Mouse (Mus musculus) small intestine, adult 2 months (tissue): ENCODE measurements around the gene Tpsb2. TPM values are rescaled to one million over a fixed set of nuclear protein-coding genes. Genes with fewer than 3 reads are reported as not detected.

Experiments used
- H3K27ac ChIP-seq: fragments of 200-500 bp; 2 replicates; pipeline ENCODE4 v1.5.1; 2012; ENCODE audit warnings: low read depth, low read length, control low read depth, inconsistent platforms; ENCODE audit not compliant: insufficient read depth
- H3K27me3 ChIP-seq: fragments of 200-500 bp; 2 replicates; pipeline ENCODE4 v1.6.1; 2012; ENCODE audit warnings: mild to moderate bottlenecking, moderate library complexity, low read length, inconsistent platforms; ENCODE audit not compliant: control insufficient read depth, insufficient read depth
- H3K36me3 ChIP-seq: fragments of 200-500 bp; 2 replicates; pipeline ENCODE4 v1.6.1; 2012; ENCODE audit warnings: mild to moderate bottlenecking, low read length, control low read depth, inconsistent platforms; ENCODE audit not compliant: control insufficient read depth, insufficient read depth
- H3K4me1 ChIP-seq: fragments of 200-500 bp; 2 replicates; pipeline ENCODE4 v1.6.1; 2012; ENCODE audit warnings: low read length, inconsistent platforms, mixed read lengths; ENCODE audit not compliant: control insufficient read depth, insufficient read depth, insufficient read length
- H3K4me3 ChIP-seq: fragments of 200-500 bp; 2 replicates; pipeline ENCODE4 v1.5.1; 2012; ENCODE audit warnings: low read depth, mild to moderate bottlenecking, control low read depth, inconsistent platforms, low read length, moderate library complexity
- CTCF ChIP-seq: fragments of 200-500 bp; IDR thresholded peaks from 2 replicates; pipeline ENCODE4 v1.5.1; 2012; ENCODE audit warnings: low read depth, mild to moderate bottlenecking, control low read depth, inconsistent platforms, low read length, moderate library complexity, mixed read lengths; ENCODE audit not compliant: insufficient replicate concordance, insufficient read length; ENCODE audit errors: extremely low read depth
- POLR2A ChIP-seq: fragments of 200-500 bp; IDR thresholded peaks from 2 replicates; pipeline ENCODE4 v1.6.1; 2012; ENCODE audit warnings: low read depth, mild to moderate bottlenecking, control low read depth, inconsistent platforms, low read length, moderate library complexity
- WGBS: fragments of 180-500 bp; shearing (Covaris S2); methylation state at CpG from one replicate; pipeline ENCODE4 v1.1.7; 2018; 5-methylcytosine and 5-hydroxymethylcytosine counted together
- polyA plus RNA-seq: library from polyadenylated mRNA; depleted of rRNA; stranded (reverse); fragments of >200 nt; gene quantifications from 2 replicates; pipeline ENCODE4 v1.2.3, GENCODE M21; 2012; rRNA removed

Gene Tpsb2
- polyA plus RNA-seq, 1 experiment, result not detected

- Histone ChIP-seq H3K4me1 (0 out of 2 replicates have a peak, but pooled peaks cover 6% of the 10 kb centered on the region), H3K36me3 (no peaks in the 10 kb centered on the region), H3K4me3 (no peak overlapping the region), H3K27me3 (no peaks in the 10 kb centered on the region), H3K27ac (no peak overlapping the region)
- no peak for TF ChIP-seq CTCF
- TF ChIP-seq POLR2A, result no peak
- 59% methylated on average over 4 of the region's 4 CpGs for WGBS
These were observed 45.1 kb downstream of the Tpsb2 start for GRCm38 (mm10) chr17:25411251-25411650.

DNA sequence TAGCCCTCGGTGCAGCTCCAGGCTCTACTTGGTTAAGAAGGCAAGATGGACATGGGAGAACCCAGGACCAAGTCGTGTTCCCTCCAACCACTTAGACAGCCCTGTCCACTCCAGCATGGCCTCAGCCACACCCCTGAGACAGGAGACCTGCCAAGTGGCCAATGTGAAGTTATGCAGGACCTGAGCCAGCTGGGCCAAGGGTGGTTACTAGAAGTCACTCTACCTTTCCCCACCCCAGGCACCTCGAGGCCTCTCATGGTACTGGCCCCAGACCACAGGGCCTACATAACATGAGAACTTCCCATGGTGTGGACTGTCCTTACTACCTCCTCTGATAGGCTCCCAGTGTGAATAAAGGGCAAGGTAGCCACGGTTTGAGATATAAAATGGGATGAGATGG lies 48.1 kb downstream of the Tpsb2 start:
- TF ChIP-seq POLR2A, result no peak
- no peak for TF ChIP-seq CTCF
- H3K4me3 ChIP-seq, result no peak overlapping the region
- 0 out of 2 replicates have a peak, but pooled peaks cover 6% of the 10 kb centered on the region for H3K4me1 ChIP-seq
- H3K36me3 ChIP-seq, result no peaks in the 10 kb centered on the region
- H3K27me3 ChIP-seq, result no peaks in the 10 kb centered on the region
- 48% methylated on average over 4 of the region's 4 CpGs for WGBS
- no peak overlapping the region for H3K27ac ChIP-seq

DNA sequence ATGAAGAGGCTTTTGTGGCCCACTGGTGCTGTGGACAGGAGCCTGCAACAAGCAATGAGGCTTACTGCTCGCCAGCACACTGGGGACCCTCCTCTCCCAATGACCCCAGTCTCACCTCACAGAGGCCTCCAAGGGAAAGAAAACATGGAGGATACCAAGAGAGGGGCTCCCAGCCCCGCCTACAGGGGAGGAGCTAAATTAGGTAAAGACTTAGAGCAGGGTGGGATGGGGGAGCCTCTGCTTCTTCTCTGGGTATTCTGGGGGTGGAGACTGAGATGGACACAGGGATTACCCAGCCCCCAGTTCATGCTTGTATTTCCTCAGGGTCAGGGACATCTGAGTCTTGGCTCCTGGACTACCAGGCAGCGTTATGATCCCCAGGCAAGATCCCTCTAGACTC lies 48.8 kb downstream of the Tpsb2 start:
- 0 out of 2 replicates have a peak, but pooled peaks cover 6% of the 10 kb centered on the region for H3K4me1 ChIP-seq
- no peak overlapping the region for H3K27ac ChIP-seq
- WGBS, result 36% methylated on average over 3 of the region's 3 CpGs
- TF ChIP-seq CTCF (no peak), POLR2A (no peak)
- no peak overlapping the region for H3K4me3 ChIP-seq
- H3K36me3 ChIP-seq, result no peaks in the 10 kb centered on the region
- no peaks in the 10 kb centered on the region for H3K27me3 ChIP-seq

- WGBS, result 16% methylated on average over 6 of the region's 6 CpGs
- Histone ChIP-seq H3K27ac (no peak overlapping the region), H3K36me3 (no peaks in the 10 kb centered on the region), H3K27me3 (no peaks in the 10 kb centered on the region), H3K4me1 (0 out of 2 replicates have a peak, but pooled peaks cover 4% of the 10 kb centered on the region), H3K4me3 (no peak overlapping the region)
- TF ChIP-seq CTCF, result no peak
- no peak for TF ChIP-seq POLR2A
These were observed 49.4 kb downstream of the Tpsb2 start for GRCm38 (mm10) chr17:25415421-25415913.

GRCm38 (mm10) chr17:25416219-25416618 lies 50.1 kb downstream of the Tpsb2 start:
- 49% methylated on average over 3 of the region's 3 CpGs for WGBS
- H3K4me3 ChIP-seq, result no peak overlapping the region
- no peak overlapping the region; the same call in 1 of the 2 replicates for H3K27ac ChIP-seq

GRCm38 (mm10) chr17:25417990-25418389 lies 51.9 kb downstream of the Tpsb2 start:
- no peak overlapping the region for H3K4me3 ChIP-seq
- WGBS, result 70% methylated on average over 6 of the region's 6 CpGs
- H3K27ac ChIP-seq, result no peak overlapping the region
- TF ChIP-seq POLR2A (no peak), CTCF (no peak)
- no peaks in the 10 kb centered on the region for H3K27me3 ChIP-seq
- H3K36me3 ChIP-seq, result no peaks in the 10 kb centered on the region
- 0 out of 2 replicates have a peak, but pooled peaks cover 2% of the 10 kb centered on the region for H3K4me1 ChIP-seq

More at GRCm38 (mm10) chr17:25416219-25416618, 50.1 kb downstream of the Tpsb2 start:
- 0 out of 2 replicates have a peak, but pooled peaks cover 2% of the 10 kb centered on the region for H3K4me1 ChIP-seq
- H3K36me3 ChIP-seq, result no peaks in the 10 kb centered on the region
- TF ChIP-seq CTCF, result no peak
- TF ChIP-seq POLR2A, result no peak
- no peaks in the 10 kb centered on the region for H3K27me3 ChIP-seq

Other genes starting within 250 kb of the Tpsb2 start
- gene Ptx4, start 245.5 kb upstream of the Tpsb2 start, polyA plus RNA-seq, result 0.10 TPM in 1 of 2 replicates, not detected in the other
- gene Clcn7, start 232.9 kb upstream of the Tpsb2 start, polyA plus RNA-seq, result 9.5 and 15.9 TPM in 2 replicates
- gene Ccdc154, start 203.8 kb upstream of the Tpsb2 start, polyA plus RNA-seq, result 0.06 TPM in 1 of 2 replicates, not detected in the other
- 0.33 and 0.46 TPM in 2 replicates for gene Gm38655, start 190.8 kb upstream of the Tpsb2 start, polyA plus RNA-seq
- gene BC003965, start 181.8 kb upstream of the Tpsb2 start, polyA plus RNA-seq, result 5.4 and 6.3 TPM in 2 replicates
- 7.1 and 11.7 TPM in 2 replicates for gene Unkl, start 177.9 kb upstream of the Tpsb2 start, polyA plus RNA-seq
- 21.0 and 29.3 TPM in 2 replicates for gene Gnptg, start 126.2 kb upstream of the Tpsb2 start, polyA plus RNA-seq
- 6.8 and 13.3 TPM in 2 replicates for gene Tsr3, start 126.1 kb upstream of the Tpsb2 start, polyA plus RNA-seq
- 10.1 TPM in 2 replicates for gene Baiap3, start 109.9 kb upstream of the Tpsb2 start, polyA plus RNA-seq
- 24.8 and 50.8 TPM in 2 replicates for gene Ube2i, start 91.7 kb upstream of the Tpsb2 start, polyA plus RNA-seq
- gene Prss34, start 67.9 kb upstream of the Tpsb2 start, polyA plus RNA-seq, result not detected in 2 replicates
- not detected in 2 replicates for gene Prss28, start 57.7 kb upstream of the Tpsb2 start, polyA plus RNA-seq
- gene Prss29, start 47.7 kb upstream of the Tpsb2 start, polyA plus RNA-seq, result not detected in 2 replicates
- gene Tpsab1, start 20.7 kb upstream of the Tpsb2 start, polyA plus RNA-seq, result 0.39 TPM in 1 of 2 replicates, not detected in the other
- 15.8 and 59.6 TPM in 2 replicates for gene Tpsg1, start 3.0 kb downstream of the Tpsb2 start, polyA plus RNA-seq
- 17.8 and 19.6 TPM in 2 replicates for gene Cacna1h, start 67.5 kb downstream of the Tpsb2 start, polyA plus RNA-seq
- gene Tekt4, start 88.3 kb downstream of the Tpsb2 start, polyA plus RNA-seq, result not detected in 2 replicates
- 0.29 and 0.53 TPM in 2 replicates for gene Sstr5, start 131.0 kb downstream of the Tpsb2 start, polyA plus RNA-seq
- 0.67 and 0.98 TPM in 2 replicates for gene Sox8, start 204.4 kb downstream of the Tpsb2 start, polyA plus RNA-seq
- 10.0 and 10.9 TPM in 2 replicates for gene Lmf1, start 212.8 kb downstream of the Tpsb2 start, polyA plus RNA-seq